Mouse (Mus musculus) right cerebral cortex, postnatal 10 days (tissue): ENCODE data around the gene Phactr1.

ENCODE experiments used
- DNase-seq, 2 experiments: peaks; one replicate each; pipeline ENCODE4 v3.0.0; 2021; ENCODE audit warnings: low spot score in 2 of 2

The Phactr1 gene

GRCm38 (mm10) chr13:42866162-42866941, 185.9 kb downstream of the Phactr1 start:
- peak; percentile 75 to 78 for DNase-seq

DNA sequence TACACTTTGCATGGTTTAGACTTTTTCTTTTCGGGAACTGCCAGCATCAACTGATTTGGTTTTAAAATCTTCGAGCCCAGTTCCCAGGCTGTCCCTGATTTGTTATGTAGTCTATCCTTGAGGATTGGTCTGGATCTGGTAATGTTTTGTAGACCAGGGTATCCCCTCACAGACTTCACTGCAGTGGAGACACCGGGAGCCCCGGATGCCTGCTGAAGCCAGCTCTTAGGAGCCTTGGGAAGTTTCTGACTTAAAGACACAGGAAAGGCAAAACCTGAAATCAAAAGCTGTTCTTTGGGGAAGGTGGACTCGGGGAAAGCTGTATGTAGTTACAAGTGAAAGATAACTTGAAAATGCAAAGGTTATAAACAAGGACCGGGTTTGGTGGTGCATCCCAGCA, 186.6 kb downstream of the Phactr1 start:
- DNase-seq = no peak

DNA sequence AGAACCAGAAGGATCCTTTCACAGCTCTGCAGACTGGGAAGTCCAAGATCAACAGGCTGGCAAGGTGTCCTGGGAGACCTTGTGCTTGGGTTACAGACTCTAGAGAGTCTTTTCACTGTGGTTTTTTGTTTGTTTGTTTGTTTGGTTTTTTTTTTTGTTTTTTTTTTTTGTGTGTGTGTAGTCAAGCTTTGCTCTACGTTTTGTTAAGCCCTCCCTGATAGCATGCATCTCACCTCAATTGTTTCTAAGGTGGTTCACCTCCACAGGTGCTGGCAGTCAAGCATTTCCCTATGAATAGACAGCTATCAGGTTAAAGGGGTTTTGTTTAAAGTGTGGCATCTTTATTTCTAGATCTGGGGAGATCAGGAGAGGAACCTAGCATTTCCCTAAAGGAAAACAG, 191.7 kb downstream of the Phactr1 start:
- no peak for DNase-seq

DNA sequence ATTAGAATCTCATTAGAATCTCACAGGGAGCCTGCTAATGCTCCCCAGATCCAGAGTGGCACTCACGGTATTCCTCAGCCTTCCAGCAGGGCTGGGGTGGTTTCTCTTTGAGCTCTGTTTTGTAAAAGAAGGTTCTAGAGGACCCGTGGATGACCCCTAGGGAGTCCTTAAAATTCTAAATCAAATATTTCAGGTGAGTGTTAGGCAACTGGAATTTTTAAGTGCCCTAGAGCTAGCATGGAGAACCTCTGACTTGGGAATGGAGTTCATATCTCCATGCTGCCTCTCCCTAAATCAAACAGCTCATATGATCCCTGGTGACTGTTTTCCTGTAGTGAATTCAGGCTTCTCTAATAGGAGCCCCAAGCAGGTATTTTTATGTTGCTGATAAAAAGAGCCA, 197.9 kb downstream of the Phactr1 start:
- no peak for DNase-seq

DNA sequence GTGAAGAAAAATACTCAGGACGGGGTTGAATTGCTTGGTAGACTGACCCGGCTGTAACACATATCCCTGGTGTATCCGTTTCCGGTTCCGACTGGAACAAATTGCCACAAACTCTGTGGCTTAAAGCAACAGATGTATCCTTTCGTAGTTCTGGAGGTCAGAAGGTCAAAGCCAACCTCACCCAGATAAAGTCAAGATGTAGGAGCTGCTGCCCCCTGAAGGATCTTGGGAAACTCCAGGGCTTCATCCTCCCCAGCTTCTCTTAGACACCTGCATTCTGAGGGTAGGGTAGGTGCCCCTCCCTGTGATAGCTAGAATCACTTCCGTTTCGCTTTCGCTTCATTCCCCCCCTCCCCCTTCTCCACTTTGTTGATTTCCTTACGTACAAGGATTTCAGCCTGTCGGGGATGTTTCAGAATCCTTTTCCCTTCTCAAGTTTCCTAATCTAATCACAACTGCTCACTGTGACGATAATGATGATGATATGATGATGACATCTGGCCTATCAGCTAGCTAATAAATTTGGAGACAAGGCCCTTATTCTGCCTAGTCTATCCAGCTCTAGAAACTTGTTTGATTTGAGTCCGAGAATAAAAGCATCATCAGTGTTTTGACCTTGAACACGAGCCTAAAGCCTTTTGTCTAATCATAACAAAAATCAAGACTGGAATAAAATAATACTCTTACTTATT, 203.8 kb downstream of the Phactr1 start:
- no peak for DNase-seq

DNA sequence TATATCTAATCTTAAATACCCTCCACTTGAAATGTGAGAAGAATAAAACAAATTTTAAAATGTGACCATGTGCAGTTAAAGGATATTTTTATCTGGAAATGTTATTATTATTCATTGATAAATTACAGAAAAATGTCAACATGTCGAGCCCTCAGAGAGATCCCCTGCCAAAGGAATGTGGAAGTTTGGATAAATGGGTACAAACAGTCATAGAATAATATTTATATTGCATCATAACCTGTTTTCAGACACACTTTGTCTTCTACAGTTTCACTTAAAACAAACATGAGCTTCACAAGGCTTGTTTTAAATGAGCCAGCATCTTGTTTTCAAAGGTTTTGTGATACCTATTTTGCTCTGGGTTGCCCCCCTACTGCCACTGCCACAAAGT, 204.3 kb downstream of the Phactr1 start:
- DNase-seq = no peak

GRCm38 (mm10) chr13:42887701-42888100, 207.3 kb downstream of the Phactr1 start:
- DNase-seq = no peak

DNA sequence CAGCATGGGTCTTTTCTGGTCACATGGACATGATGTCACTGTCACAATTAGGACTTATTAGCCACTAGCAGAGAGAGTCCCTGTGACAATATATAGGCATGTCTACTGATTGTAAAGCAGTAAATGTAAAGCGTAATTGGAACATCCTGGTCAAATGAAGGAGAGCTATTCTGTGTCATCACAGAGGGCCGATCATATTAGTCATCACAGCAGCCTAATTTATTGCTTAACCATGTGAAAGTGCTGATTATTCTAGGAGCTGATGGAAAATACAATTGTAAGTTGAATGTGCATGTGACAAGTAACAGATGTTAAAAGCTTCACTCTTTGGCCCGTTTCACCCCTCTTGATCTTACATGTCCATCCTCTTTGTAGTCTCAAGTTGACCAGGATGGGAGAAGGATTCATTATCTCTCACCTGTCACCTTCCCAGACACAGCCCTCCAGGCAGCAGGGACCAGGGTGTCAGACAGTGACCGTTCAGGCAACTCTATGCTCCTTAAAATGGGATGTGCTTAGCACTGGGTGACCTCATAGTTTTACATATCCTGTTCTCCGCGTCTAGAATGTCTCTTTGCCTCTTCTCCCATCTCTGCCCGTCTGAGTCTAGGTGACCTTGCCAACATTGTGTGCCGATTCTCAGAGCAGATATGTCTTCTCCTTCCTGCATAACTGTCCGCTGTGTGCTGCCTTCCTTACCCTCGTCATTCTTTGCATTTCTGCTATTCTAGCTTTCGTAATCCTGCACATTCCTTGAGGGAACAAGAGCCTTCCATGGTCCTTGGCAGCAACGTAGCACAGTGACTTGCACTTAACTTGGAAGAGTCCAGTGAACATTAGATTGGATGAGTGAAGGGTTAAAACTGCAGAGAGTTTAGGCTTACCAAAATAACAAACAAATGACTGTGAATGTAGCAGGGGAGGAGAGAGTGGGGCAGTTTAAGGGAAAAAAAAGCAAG, 209.4 kb downstream of the Phactr1 start:
- DNase-seq = no peak

- no peak for DNase-seq
Measured at GRCm38 (mm10) chr13:42890651-42891050, 210.2 kb downstream of the Phactr1 start.

- DNase-seq = no peak
Measured at GRCm38 (mm10) chr13:42894016-42894415, 213.6 kb downstream of the Phactr1 start.

DNA sequence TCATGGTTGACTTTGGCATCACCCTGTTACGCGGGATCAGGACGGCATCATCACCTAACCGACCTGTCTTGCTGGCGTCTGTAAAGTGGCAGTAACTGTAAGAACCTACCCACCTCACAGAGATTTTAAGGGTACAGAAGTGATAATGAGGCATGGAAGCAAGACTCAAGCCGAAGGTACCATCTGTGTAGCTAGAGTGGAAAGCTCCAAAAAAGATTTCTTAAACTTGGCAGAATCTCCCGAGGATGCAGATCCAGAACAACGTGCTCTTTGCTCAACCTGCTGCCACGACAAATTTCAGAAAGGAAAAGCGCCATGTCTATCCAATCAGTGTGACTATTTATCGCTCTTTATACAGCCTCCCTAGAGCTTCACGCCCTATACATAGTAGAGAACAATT, 214.2 kb downstream of the Phactr1 start:
- no peak for DNase-seq

DNA sequence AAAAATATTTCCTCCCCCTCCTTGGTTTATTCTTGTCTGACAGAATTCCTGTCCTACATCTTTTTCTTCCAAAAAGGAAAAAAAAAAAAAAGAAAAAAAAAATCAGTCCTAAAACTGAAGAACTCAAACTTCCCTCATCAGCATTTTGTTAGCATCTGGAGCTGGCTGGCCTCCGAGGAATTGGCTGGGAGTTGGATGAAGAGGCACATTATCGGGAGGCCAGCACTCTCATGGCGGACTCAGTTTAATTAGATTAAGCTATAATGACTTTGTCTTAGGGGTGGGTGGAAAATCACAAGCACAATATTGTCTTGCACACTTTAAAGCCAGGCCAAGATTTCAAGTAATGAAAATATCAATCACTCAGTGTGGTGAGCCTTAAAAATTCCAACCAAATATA, 215.6 kb downstream of the Phactr1 start:
- DNase-seq = no peak

DNA sequence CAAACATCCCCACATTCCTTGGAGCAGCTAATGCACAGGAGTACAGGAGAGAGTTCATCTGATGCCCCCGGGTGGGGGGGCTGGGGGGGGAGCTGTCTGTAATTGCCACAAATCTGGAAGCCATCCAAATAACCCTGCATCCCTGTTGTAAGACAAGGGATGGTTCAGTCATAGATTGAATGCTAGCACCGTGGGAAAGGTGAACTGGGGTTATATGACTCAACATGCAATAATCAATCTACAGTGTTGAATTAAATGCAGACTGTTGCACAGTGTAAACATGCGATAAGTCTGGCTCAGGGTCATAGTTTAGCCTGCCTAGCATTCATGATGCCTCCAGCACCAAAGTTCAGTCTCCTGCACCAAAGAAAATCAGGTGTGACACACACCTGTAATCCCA, 219.2 kb downstream of the Phactr1 start:
- no peak for DNase-seq

GRCm38 (mm10) chr13:42901837-42902236, 221.4 kb downstream of the Phactr1 start:
- DNase-seq = no peak

DNA sequence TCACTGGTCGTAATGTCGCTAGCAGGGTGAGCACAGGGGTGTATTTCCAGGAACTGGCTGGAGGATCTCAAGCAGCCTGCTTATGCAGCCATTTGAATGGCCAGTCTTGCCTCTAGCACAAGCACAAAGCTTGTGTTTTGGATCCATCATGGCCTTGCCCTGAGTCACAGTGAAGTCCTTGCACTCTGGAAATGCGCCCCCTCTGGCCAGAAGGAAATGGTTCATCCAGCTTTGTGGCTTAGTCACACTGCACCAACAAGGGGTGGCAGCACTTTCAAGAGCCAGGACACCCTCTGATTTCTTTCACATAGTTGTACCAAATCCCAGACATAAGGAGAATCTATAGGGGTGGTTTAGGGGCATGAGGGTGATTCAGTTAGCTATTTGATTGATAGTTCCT, 222.4 kb downstream of the Phactr1 start:
- no peak for DNase-seq

DNA sequence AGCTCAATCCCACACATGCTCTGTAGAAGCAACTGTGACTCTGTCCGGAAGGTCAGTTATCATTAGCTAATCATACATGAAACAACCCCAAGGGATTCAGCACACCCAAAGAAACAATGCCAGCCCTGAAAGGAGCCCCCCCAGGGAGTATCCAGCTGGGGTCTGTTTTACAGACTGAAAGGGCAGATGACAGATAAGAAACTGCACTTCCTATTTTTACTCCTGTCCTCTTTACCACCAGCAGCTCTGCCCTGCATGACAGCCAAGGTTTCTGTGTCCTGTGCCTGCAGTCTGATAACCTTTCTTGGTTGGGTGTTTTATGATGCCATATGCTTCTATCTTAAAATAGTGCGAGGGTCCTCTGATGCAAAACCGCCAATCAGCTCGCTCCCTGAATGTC, 225.4 kb downstream of the Phactr1 start:
- no peak for DNase-seq

GRCm38 (mm10) chr13:42906990-42907389, 226.6 kb downstream of the Phactr1 start:
- no peak for DNase-seq

DNA sequence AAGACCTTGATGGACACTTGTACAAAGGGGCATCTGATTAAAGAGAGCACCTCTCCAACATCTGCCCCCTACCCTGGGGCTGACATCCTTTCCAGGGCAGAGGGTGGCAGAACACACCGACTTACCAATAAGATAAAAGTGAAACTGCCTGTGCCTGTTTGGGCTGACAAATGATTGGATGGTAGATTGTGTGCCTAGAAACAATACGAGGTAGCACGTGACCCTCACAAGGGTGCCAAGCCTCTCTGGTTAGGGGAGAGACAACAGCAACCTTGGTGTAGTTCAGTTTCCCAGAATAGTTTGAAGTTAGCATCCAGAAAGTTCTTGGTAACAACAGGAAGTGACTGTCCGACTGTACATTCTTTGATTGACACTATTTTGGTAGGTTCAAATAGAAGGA, 234.7 kb downstream of the Phactr1 start:
- DNase-seq = peak in 1 of 2 experiments; percentile 15

GRCm38 (mm10) chr13:42915851-42916193, 235.4 kb downstream of the Phactr1 start:
- DNase-seq = no peak

DNA sequence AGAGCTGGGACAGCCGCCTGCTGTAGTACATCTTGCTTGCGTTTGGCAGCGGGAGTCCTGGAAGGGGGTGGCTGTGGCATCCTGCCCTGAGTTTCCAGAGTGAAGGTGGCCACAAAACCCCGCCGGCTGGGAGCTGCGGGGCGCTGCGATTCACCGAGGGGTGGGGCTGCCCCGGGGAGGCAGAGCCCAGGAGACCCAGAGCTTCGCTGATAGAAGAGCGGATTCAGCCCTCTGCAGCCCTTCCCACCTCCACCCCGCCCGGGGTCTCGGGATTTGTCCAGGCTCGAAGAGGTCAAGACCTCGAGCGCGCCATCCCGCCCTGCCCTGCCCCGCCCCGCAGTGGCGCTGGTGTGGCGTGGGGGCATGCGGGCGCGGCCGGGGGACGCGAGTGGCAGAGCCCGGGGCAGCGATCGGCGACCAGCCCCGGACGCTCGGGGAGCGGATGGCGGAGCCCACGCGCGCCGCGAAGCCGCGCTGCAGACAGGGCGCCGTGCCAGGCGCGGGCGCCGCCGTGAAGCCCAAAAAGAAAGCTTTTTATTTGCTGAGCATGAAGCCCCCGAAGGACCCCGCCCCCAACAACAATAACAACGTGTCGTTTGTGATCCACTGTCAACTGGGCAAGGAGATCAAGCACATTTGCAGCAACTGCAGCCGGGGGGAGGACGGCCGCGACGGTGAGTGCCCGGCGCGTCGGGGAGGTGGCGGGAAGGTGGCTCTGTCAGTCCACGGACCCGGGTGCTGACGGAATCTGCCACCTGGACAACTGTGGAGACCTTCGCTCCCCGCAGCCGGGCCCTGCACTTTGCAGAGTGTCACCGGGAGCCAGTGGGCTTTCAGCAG, 236.0 kb downstream of the Phactr1 start:
- DNase-seq = peak; percentile 83 to 87

DNA sequence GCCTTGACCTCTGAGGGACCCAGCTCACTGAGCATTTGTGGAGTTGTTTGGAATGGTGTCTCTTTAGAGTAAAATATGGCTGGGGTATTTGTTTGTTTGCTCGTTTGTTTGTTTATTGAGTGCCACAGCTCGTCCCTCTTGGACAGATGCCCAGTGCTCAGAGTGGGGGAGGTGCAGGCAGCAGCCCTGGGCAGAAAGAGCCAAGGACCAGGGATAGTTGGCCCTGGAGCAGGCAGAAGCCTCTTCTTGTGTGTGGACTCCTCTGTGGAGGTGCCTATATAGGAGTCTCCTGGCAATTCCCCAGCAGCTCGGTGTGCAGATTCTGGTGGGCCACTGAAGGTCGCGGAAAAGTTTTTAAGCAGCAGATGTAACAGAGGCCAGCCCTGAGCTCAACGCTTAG, 236.8 kb downstream of the Phactr1 start:
- peak; percentile 76 to 77 for DNase-seq
